Mouse (Mus musculus): ENCODE results near the gene Qdpr. TPM values are rescaled to one million over a fixed set of nuclear protein-coding genes. Genes with fewer than 3 reads are reported as not detected.

Gene Qdpr
- polyA plus RNA-seq, 2 experiments from 2014 or later = 52.0 to 60.0 TPM

Other genes starting within 250 kb of the Qdpr start
- not detected for gene Clrn2, start 3.5 kb upstream of the Qdpr start, polyA plus RNA-seq (2017; shearing (Covaris generic))
- 10 to 100 TPM; 23.0 to 29.5 TPM for gene Lap3, start 43.1 kb upstream of the Qdpr start, polyA plus RNA-seq (2017; shearing (Covaris generic))
- 100 to 1,000 TPM; 217 to 220 TPM for gene Med28, start 70.0 kb upstream of the Qdpr start, polyA plus RNA-seq (2017; shearing (Covaris generic))
- under 1 TPM in 1 of 2 experiments, not detected in 1; 0.25 TPM for gene Fam184b, start 189.4 kb upstream of the Qdpr start, polyA plus RNA-seq (2017; shearing (Covaris generic))
- 10 to 100 TPM; 20.7 to 27.0 TPM for gene Ncapg, start 219.7 kb upstream of the Qdpr start, polyA plus RNA-seq (2017; shearing (Covaris generic))